Mouse (Mus musculus): ENCODE measurements around the gene Yeats2. TPM values are rescaled to one million over a fixed set of nuclear protein-coding genes. Genes with fewer than 3 reads are reported as not detected.

Yeats2 gene
- total RNA-seq, 2 experiments from 2014 or later: 36.0 to 36.2 TPM

GRCm38 (mm10) chr16:20191161-20191882 is 50.5 kb downstream of the Yeats2 start:
- no peak for DNase-seq

- no peak for DNase-seq
Observed at GRCm38 (mm10) chr16:20192043-20192442, 51.2 kb downstream of the Yeats2 start.

GRCm38 (mm10) chr16:20195546-20195945 is 54.7 kb downstream of the Yeats2 start:
- DNase-seq: peak; percentile 37

- DNase-seq: no peak
Observed at GRCm38 (mm10) chr16:20196962-20197361, 56.1 kb downstream of the Yeats2 start.

- DNase-seq: no peak
Observed at GRCm38 (mm10) chr16:20199501-20200201, 58.8 kb downstream of the Yeats2 start.

GRCm38 (mm10) chr16:20213591-20214226 is 72.8 kb downstream of the Yeats2 start:
- DNase-seq: peak; percentile 70

GRCm38 (mm10) chr16:20222726-20223125 is 81.9 kb downstream of the Yeats2 start:
- DNase-seq: no peak

GRCm38 (mm10) chr16:20226676-20227075 is 85.8 kb downstream of the Yeats2 start:
- no peak for DNase-seq

- DNase-seq: peak; percentile 32
Observed at GRCm38 (mm10) chr16:20227504-20227903, 86.6 kb downstream of the Yeats2 start.

- DNase-seq: no peak
Observed at GRCm38 (mm10) chr16:20228167-20228566, 87.3 kb downstream of the Yeats2 start.

GRCm38 (mm10) chr16:20234406-20234805 is 93.5 kb downstream of the Yeats2 start:
- no peak for DNase-seq

GRCm38 (mm10) chr16:20237426-20237825 is 96.6 kb downstream of the Yeats2 start:
- no peak for DNase-seq

- no peak for DNase-seq
Observed at GRCm38 (mm10) chr16:20238646-20239045, 97.8 kb downstream of the Yeats2 start.

GRCm38 (mm10) chr16:20240468-20241414 is 99.9 kb downstream of the Yeats2 start, which contains the start of gene Map6d1:
Gene Map6d1, minus strand, starts transcription at chr16:20241358.
- DNase-seq: peak; percentile 50

GRCm38 (mm10) chr16:20247103-20247502 is 106.2 kb downstream of the Yeats2 start:
- DNase-seq: no peak

GRCm38 (mm10) chr16:20248442-20249174 is 107.7 kb downstream of the Yeats2 start:
- no peak for DNase-seq

- no peak for DNase-seq
Observed at GRCm38 (mm10) chr16:20257926-20258325, 117.1 kb downstream of the Yeats2 start.

GRCm38 (mm10) chr16:20265089-20265488 is 124.2 kb downstream of the Yeats2 start:
- DNase-seq: no peak

- no peak for DNase-seq
Observed at GRCm38 (mm10) chr16:20271339-20271738, 130.5 kb downstream of the Yeats2 start.

GRCm38 (mm10) chr16:20272994-20273393 is 132.1 kb downstream of the Yeats2 start:
- no peak for DNase-seq

GRCm38 (mm10) chr16:20279395-20279794 is 138.5 kb downstream of the Yeats2 start:
- DNase-seq: no peak

All from heart, postnatal 4 days (tissue).